Mouse (Mus musculus) midbrain, postnatal 0 days (tissue): ENCODE measurements around the gene Nrsn2. TPM values are rescaled to one million over a fixed set of nuclear protein-coding genes. Genes with fewer than 3 reads are reported as not detected.

Experiments used
- ATAC-seq: fragments of 200-750 bp; cut with Nextera tagmentation; 2 replicates; pipeline ENCODE4 v1.8.0; 2017; ENCODE audit warnings: moderate number of reproducible peaks, mild to moderate bottlenecking, moderate TSS enrichment, moderate library complexity; ENCODE audit not compliant: low FRiP score
- DNase-seq: peaks from one replicate; pipeline ENCODE4 v3.0.0-alpha.2; 2015; ENCODE audit warnings: low spot score
- H3K27ac ChIP-seq: fragments of 300-500 bp; sonication (generic); 2 replicates; pipeline ENCODE4 v1.5.1; 2014; ENCODE audit warnings: low read depth, mild to moderate bottlenecking, low read length, mixed read lengths
- H3K27me3 ChIP-seq: fragments of 300-500 bp; sonication (generic); 2 replicates; pipeline ENCODE4 v1.6.1; 2014; ENCODE audit warnings: low read length, control low read depth, mixed read lengths; ENCODE audit not compliant: insufficient read depth
- H3K36me3 ChIP-seq: fragments of 300-500 bp; sonication (generic); 2 replicates; pipeline ENCODE4 v1.6.1; 2014; ENCODE audit warnings: low read length, control low read depth, mixed read lengths; ENCODE audit not compliant: insufficient read depth
- H3K4me1 ChIP-seq: fragments of 300-500 bp; sonication (generic); 2 replicates; pipeline ENCODE4 v1.6.1; 2014; ENCODE audit warnings: mild to moderate bottlenecking, control low read depth, antibody characterized with exemption, low read length, mixed read lengths; ENCODE audit not compliant: insufficient read depth
- H3K4me2 ChIP-seq: fragments of 300-500 bp; sonication (generic); 2 replicates; pipeline ENCODE4 v1.6.1; 2014; ENCODE audit warnings: low read depth, mild to moderate bottlenecking, low read length, mixed read lengths; ENCODE audit not compliant: poor library complexity, severe bottlenecking
- H3K4me3 ChIP-seq: fragments of 300-500 bp; sonication (generic); 2 replicates; pipeline ENCODE4 v1.5.1; 2014; ENCODE audit warnings: low read depth, mild to moderate bottlenecking, low read length, moderate library complexity
- H3K9ac ChIP-seq: fragments of 300-500 bp; sonication (generic); replicated peaks from 2 replicates; pipeline ENCODE4 v1.6.1; 2014; ENCODE audit warnings: mild to moderate bottlenecking, low read length, moderate library complexity, mixed read lengths; ENCODE audit not compliant: poor library complexity, severe bottlenecking
- H3K9me3 ChIP-seq: fragments of 300-500 bp; sonication (generic); 2 replicates; pipeline ENCODE4 v1.6.1; 2016; ENCODE audit warnings: low read length, control low read depth
- CTCF ChIP-seq: IDR thresholded peaks from 2 replicates; pipeline ENCODE4 v1.5.1; 2016; ENCODE audit warnings: antibody characterized with exemption, mild to moderate bottlenecking
- WGBS: fragments of 180-500 bp; shearing (Covaris S2); extraction: QIAGEN DNeasy Blood & Tissue Kit; methylation state at CpG from one replicate; pipeline ENCODE4 v1.1.7; 2014; 5-methylcytosine and 5-hydroxymethylcytosine counted together
- polyA plus RNA-seq: library from polyadenylated mRNA; unstranded; fragments of >200 nt; fragmentation: Nextera tagmentation; extraction: Ambion mirVana; gene quantifications from 2 replicates; pipeline ENCODE4 v1.2.1, GENCODE M21; 2015
- total RNA-seq: library from RNA; depleted of rRNA; stranded (reverse); fragments of >200 nt; gene quantifications from 2 replicates; pipeline ENCODE4 v1.2.3, GENCODE M21; 2014; rRNA removed

Nrsn2 gene
- total RNA-seq (72.5 and 80.2 TPM in 2 replicates), polyA plus RNA-seq (103 and 111 TPM in 2 replicates)

DNA sequence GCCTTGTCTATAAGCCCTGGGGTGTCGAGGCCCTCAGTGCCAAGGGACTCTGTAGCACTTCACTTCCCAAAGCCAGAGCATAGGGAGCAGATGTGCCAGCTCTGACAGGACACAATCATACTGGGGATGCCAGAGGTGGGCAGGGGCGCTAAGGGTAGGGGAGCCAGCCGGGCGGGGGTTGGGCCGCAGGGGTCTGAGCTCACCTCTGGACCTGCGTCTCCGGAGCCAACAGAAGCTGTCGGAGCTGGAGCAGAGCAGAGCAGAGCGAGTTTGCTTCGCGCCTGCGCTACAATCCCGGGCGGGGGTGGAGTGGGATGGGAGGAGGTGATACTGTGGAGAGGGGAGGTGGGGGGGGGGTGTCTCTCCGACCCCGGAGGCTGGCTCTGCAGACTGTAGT is at the start of gene Nrsn2:
Nrsn2 (minus strand) TSS at position 294 of the 397 bp plus-strand sequence.
- DNase-seq: peak; percentile 67
- no peak for TF ChIP-seq CTCF
- Histone ChIP-seq H3K9me3 (no peaks in the 10 kb centered on the region), H3K9ac (peak within 1 kb of the TSS; percentile 60), H3K4me3 (peak within 1 kb of the TSS; percentile 38), H3K4me2 (peak within 1 kb of the TSS; percentile 66), H3K4me1 (peaks cover 10% of the 10 kb centered on the region; the same call in 1 of the 2 replicates), H3K36me3 (no peaks in the 10 kb centered on the region), H3K27ac (peak within 1 kb of the TSS; percentile 91), H3K27me3 (no peaks in the 10 kb centered on the region)
- 2% methylated on average over 15 of the region's 16 CpGs for WGBS
- ATAC-seq: peak; percentile 87

GRCm38 (mm10) chr2:152415786-152416185 is 39.3 kb upstream of the Nrsn2 start:
- no peaks in the 10 kb centered on the region for H3K36me3 ChIP-seq

GRCm38 (mm10) chr2:152415287-152415686 is 38.8 kb upstream of the Nrsn2 start, which contains the start of gene 6820408C15Rik:
6820408C15Rik (plus strand) TSS chr2:152415587.
- DNase-seq (no peak), ATAC-seq (no peak)
- Histone ChIP-seq H3K9me3 (no peaks in the 10 kb centered on the region), H3K4me1 (peaks cover 11% of the 10 kb centered on the region; the same call in 1 of the 2 replicates), H3K4me2 (peak within 1 kb of the TSS; percentile 78), H3K9ac (peak within 1 kb of the TSS; percentile 90), H3K27ac (peak within 1 kb of the TSS; percentile 96), H3K4me3 (peak within 1 kb of the TSS; percentile 69), H3K27me3 (no peaks in the 10 kb centered on the region), H3K36me3 (no peaks in the 10 kb centered on the region)
- no peak for TF ChIP-seq CTCF
- WGBS: 30% methylated on average over 4 of the region's 4 CpGs

More at GRCm38 (mm10) chr2:152415786-152416185, 39.3 kb upstream of the Nrsn2 start:
- no peak overlapping the region for H3K9ac ChIP-seq
- TF ChIP-seq CTCF: no peak
- H3K4me1 ChIP-seq: peaks cover 8% of the 10 kb centered on the region; the same call in 1 of the 2 replicates
- DNase-seq: no peak
- no peaks in the 10 kb centered on the region for H3K9me3 ChIP-seq
- no peak for ATAC-seq
- no peaks in the 10 kb centered on the region for H3K27me3 ChIP-seq
- 0 out of 2 replicates have a peak overlapping the region, but pooled peaks have one; percentile 96 for H3K27ac ChIP-seq
- no peak overlapping the region; the same call in 1 of the 2 replicates for H3K4me3 ChIP-seq
- peak overlapping the region; percentile 78 for H3K4me2 ChIP-seq
- WGBS: over 99% methylated on average over 3 of the region's 3 CpGs

GRCm38 (mm10) chr2:152414591-152415165 is 38.2 kb upstream of the Nrsn2 start, which contains the start of gene Zcchc3:
Zcchc3 (minus strand) TSS chr2:152415027.
- peaks cover 11% of the 10 kb centered on the region; the same call in 1 of the 2 replicates for H3K4me1 ChIP-seq
- H3K27ac ChIP-seq: peak within 1 kb of the TSS; percentile 96
- WGBS: under 1% methylated on average over 60 of the region's 65 CpGs
- no peak for TF ChIP-seq CTCF
- H3K36me3 ChIP-seq: no peaks in the 10 kb centered on the region
- peak; percentile 92 for DNase-seq
- no peaks in the 10 kb centered on the region for H3K9me3 ChIP-seq
- H3K9ac ChIP-seq: peak within 1 kb of the TSS; percentile 90
- peak within 1 kb of the TSS; percentile 78 for H3K4me2 ChIP-seq
- no peaks in the 10 kb centered on the region for H3K27me3 ChIP-seq
- peak; percentile 85 for ATAC-seq
- peak within 1 kb of the TSS; percentile 69 for H3K4me3 ChIP-seq

- no peaks in the 10 kb centered on the region for H3K27me3 ChIP-seq
- TF ChIP-seq CTCF: no peak
- WGBS: under 1% methylated on average over 84 of the region's 86 CpGs
- H3K4me2 ChIP-seq: peak overlapping the region; percentile 78
- DNase-seq: no peak
- no peaks in the 10 kb centered on the region for H3K9me3 ChIP-seq
- no peaks in the 10 kb centered on the region for H3K36me3 ChIP-seq
- peak overlapping the region; percentile 69 for H3K4me3 ChIP-seq
- peaks cover 11% of the 10 kb centered on the region; the same call in 1 of the 2 replicates for H3K4me1 ChIP-seq
- H3K9ac ChIP-seq: peak overlapping the region; percentile 90
- peak; percentile 35 for ATAC-seq
- peak overlapping the region; percentile 96 for H3K27ac ChIP-seq
Measured at GRCm38 (mm10) chr2:152413765-152414584, 37.5 kb upstream of the Nrsn2 start.
